Mouse (Mus musculus): ENCODE data around the gene Atp8b2. TPM values are rescaled to one million over a fixed set of nuclear protein-coding genes. Genes with fewer than 3 reads are reported as not detected.

Gene Atp8b2
- total RNA-seq, 1 experiment from 2014 or later = 52.4 TPM

GRCm38 (mm10) chr3:89962751-89963220 is 522 bp downstream of the Atp8b2 start:
- ATAC-seq (replicated peaks in 1 of 2; ENCODE audit: insufficient read depth in 1 of 2, low FRiP score in 2 of 2, low TSS enrichment in 1 of 2, low read depth in 1 of 2, poor library complexity in 2 of 2, severe bottlenecking in 2 of 2) = no peak

- no peak for ATAC-seq (replicated peaks in 1 of 2; ENCODE audit: insufficient read depth in 1 of 2, low FRiP score in 2 of 2, low TSS enrichment in 1 of 2, low read depth in 1 of 2, poor library complexity in 2 of 2, severe bottlenecking in 2 of 2)
These were observed 1.1 kb downstream of the Atp8b2 start for GRCm38 (mm10) chr3:89962059-89962750.

DNA sequence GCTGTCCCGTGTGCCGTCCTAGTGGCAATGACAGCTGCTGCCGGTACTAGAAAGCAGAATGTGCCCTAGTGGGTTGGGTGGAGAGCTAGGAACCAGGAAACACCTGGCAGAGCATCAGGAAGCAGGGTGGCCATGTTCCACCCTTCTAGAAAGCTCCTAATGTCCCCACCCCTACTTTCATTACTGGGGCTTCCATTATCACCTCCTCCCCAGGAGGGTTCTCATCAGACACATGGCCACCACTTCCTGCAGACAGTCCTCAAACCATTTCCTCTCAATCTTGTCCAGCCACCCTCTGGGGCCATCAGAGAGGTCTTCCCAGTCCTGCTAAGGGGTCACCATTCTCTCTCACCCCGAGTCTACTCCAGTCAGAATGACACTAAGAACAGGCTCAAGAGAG is 1.9 kb downstream of the Atp8b2 start:
- ATAC-seq (replicated peaks in 1 of 2; ENCODE audit: insufficient read depth in 1 of 2, low FRiP score in 2 of 2, low TSS enrichment in 1 of 2, low read depth in 1 of 2, poor library complexity in 2 of 2, severe bottlenecking in 2 of 2) = peak; percentile 36 to 43

- ATAC-seq (replicated peaks in 1 of 2; ENCODE audit: insufficient read depth in 1 of 2, low FRiP score in 2 of 2, low TSS enrichment in 1 of 2, low read depth in 1 of 2, poor library complexity in 2 of 2, severe bottlenecking in 2 of 2) = peak; percentile 62 to 75
These were observed 2.8 kb downstream of the Atp8b2 start for GRCm38 (mm10) chr3:89960469-89960868.

DNA sequence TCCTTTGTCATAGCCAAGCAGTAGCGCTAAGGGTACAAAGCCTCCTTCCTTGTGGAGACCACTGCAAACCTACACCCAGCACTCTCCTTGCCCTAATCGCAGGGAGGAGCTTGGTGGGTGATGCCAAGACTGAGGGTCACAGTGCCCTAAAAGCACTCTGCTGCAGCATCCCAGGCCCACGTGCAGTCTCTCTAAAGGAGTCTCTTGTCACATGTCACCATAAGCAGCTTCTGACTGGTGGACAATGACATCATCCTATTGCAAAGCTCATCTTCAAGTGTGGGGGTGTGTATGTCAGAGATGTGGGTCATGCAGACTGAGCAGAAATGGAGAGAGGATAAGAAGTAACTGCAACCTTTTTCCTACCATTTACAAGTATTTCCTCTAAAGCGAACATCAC is 3.9 kb downstream of the Atp8b2 start:
- ATAC-seq (replicated peaks in 1 of 2; ENCODE audit: insufficient read depth in 1 of 2, low FRiP score in 2 of 2, low TSS enrichment in 1 of 2, low read depth in 1 of 2, poor library complexity in 2 of 2, severe bottlenecking in 2 of 2) = no peak

GRCm38 (mm10) chr3:89957880-89958279 is 5.4 kb downstream of the Atp8b2 start:
- no peak for ATAC-seq (replicated peaks in 1 of 2; ENCODE audit: insufficient read depth in 1 of 2, low FRiP score in 2 of 2, low TSS enrichment in 1 of 2, low read depth in 1 of 2, poor library complexity in 2 of 2, severe bottlenecking in 2 of 2)

DNA sequence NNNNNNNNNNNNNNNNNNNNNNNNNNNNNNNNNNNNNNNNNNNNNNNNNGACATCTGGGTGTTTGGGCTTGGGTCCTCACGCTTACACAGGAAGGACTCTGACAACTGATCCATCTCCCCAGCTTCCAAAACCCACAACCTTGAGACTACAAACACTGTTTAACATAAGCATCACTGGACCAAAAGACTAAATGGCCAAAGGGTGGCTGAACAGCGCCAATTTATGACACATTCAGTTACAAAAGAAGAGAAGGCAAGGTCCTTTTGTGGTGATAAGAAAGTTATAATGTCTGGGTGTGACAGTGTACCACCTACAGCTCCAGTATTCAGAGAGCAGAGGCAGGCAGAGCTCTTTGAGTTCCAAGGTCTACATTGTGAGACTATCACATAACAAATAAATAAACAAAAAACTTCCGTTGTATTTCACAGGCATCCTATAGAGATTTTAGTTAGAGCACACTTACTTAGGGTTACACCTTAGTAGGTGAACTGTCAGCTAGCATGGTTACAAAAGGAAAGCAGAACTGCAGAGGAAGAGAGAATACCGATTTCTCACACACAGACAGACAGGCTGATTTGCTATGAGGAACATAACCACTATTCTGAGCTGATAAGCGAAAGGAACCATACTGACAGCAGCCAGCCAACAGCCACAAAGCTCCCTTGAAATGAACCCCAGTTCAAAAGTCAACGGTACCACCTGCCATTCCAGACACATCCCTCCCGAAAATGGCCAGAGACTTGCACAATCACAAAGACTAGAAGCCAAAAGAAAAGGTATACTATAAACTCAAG is 6.9 kb downstream of the Atp8b2 start:
- no peak for ATAC-seq (replicated peaks in 1 of 2; ENCODE audit: insufficient read depth in 1 of 2, low FRiP score in 2 of 2, low TSS enrichment in 1 of 2, low read depth in 1 of 2, poor library complexity in 2 of 2, severe bottlenecking in 2 of 2)

DNA sequence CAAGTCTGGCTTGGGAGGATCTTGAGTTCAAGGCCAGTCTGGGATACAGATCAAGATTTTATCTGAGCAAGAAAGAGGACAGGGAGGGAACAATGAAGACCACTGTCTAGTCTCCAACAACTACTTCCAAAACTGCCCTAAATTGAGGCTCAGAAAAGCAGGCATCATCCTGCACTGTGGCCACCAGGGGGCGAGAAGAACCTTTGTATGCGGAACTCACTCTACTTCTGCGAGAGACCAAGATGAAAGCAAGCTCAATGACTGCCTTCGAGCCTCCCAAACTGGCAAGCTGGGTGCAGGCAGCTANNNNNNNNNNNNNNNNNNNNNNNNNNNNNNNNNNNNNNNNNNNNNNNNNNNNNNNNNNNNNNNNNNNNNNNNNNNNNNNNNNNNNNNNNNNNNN is 9.9 kb downstream of the Atp8b2 start:
- ATAC-seq (replicated peaks in 1 of 2; ENCODE audit: insufficient read depth in 1 of 2, low FRiP score in 2 of 2, low TSS enrichment in 1 of 2, low read depth in 1 of 2, poor library complexity in 2 of 2, severe bottlenecking in 2 of 2) = peak; percentile 72 to 81

DNA sequence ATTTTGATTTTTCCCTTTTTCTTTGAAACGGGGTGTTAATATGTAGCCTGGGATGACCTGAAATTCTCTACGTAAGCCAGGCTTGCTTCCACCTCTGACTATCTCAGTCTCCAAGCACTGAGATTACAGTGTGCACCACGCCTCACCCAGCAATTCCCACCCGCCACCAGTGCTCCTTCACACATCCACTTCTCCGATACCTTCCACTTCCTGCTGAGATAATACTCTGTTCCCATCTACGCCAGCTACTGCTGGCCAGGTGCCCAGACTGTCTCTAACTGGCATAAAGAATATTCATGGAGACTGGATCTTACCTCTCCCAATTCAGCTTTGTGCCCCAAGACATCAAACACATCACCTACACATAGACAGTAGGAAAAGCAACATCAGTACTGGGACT is 14.7 kb downstream of the Atp8b2 start:
- ATAC-seq (replicated peaks in 1 of 2; ENCODE audit: insufficient read depth in 1 of 2, low FRiP score in 2 of 2, low TSS enrichment in 1 of 2, low read depth in 1 of 2, poor library complexity in 2 of 2, severe bottlenecking in 2 of 2) = no peak

GRCm38 (mm10) chr3:89948021-89948420 is 15.3 kb downstream of the Atp8b2 start:
- ATAC-seq (replicated peaks in 1 of 2; ENCODE audit: insufficient read depth in 1 of 2, low FRiP score in 2 of 2, low TSS enrichment in 1 of 2, low read depth in 1 of 2, poor library complexity in 2 of 2, severe bottlenecking in 2 of 2) = no peak

DNA sequence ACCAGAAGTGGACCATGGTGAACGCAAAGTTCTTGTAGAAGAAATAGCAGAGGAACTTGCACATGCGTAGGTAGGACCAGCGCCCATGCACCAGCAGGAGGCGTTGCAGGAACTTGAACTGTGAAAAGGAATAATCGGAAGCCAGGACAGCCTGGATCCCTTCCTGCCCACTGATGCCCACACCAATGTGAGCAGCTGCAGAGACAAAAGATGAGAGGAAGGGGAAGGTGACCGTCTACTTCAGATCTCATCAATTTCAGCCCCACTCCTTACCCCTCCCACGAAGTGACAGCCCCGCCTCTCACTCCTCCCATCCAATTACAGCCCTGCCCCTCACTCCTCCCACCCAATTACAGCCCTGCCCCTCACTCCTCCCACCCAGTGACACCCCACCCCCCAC is 18.3 kb downstream of the Atp8b2 start:
- no peak for ATAC-seq (replicated peaks in 1 of 2; ENCODE audit: insufficient read depth in 1 of 2, low FRiP score in 2 of 2, low TSS enrichment in 1 of 2, low read depth in 1 of 2, poor library complexity in 2 of 2, severe bottlenecking in 2 of 2)

DNA sequence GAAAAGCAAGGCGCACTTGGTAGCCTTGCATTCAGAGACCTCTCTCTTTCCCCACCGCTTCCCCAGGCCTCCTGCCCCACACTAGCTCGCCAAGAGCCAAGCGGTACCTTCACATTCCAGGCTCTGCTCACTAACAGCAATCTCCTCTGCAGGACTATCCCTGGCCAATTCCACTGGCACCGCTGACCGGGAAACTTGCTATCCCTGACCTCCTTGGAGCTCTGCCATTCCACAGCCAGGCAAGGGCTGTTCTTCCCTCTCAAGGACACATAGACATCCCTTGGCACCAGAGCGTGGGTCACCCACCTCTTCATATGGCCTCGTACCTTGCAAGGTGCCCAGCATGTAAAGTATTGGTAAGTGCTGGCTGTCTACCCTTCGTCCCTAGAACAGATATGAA is 20.4 kb downstream of the Atp8b2 start:
- ATAC-seq (replicated peaks in 1 of 2; ENCODE audit: insufficient read depth in 1 of 2, low FRiP score in 2 of 2, low TSS enrichment in 1 of 2, low read depth in 1 of 2, poor library complexity in 2 of 2, severe bottlenecking in 2 of 2) = no peak

DNA sequence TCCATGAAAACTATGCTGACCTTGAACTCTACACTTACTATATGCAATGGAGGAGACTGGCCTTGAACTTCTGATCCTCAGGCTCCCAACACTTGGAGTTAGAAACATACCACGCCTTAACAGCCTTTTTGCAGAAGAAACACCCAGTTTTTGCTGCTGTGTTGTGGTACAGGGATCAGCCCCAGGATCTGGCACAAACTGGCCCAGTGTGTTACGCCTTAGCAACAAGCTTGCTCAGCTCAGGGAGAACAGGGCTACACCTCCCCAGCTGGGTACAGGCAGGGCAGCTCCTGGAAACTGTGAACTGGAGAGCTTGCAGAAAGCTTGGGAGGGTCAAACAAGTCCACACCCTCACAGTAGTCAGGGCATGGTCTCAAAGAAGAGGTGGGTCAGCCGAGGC is 26.8 kb downstream of the Atp8b2 start:
- no peak for ATAC-seq (replicated peaks in 1 of 2; ENCODE audit: insufficient read depth in 1 of 2, low FRiP score in 2 of 2, low TSS enrichment in 1 of 2, low read depth in 1 of 2, poor library complexity in 2 of 2, severe bottlenecking in 2 of 2)

DNA sequence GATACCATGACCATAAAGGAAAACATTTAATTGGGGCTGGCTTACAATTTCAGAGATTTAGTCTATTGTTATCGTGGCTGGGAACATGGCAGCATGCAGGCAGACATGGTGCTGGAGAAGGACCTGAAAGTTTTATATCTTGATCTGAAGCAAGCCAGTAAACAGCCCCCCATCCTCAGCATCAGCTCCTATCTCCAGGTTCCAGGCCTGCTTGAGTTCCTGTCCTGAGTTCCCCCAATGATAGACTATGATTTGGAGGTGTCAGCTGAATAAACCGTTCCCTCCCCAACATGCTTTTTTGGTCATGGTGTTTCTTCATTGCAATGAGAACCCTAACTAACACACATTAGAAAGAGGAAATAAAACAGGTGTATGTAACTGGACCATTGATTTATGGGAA is 30.4 kb downstream of the Atp8b2 start:
- no peak for ATAC-seq (replicated peaks in 1 of 2; ENCODE audit: insufficient read depth in 1 of 2, low FRiP score in 2 of 2, low TSS enrichment in 1 of 2, low read depth in 1 of 2, poor library complexity in 2 of 2, severe bottlenecking in 2 of 2)

GRCm38 (mm10) chr3:89928956-89929355 is 34.4 kb downstream of the Atp8b2 start:
- no peak for ATAC-seq (replicated peaks in 1 of 2; ENCODE audit: insufficient read depth in 1 of 2, low FRiP score in 2 of 2, low TSS enrichment in 1 of 2, low read depth in 1 of 2, poor library complexity in 2 of 2, severe bottlenecking in 2 of 2)

- no peak for ATAC-seq (replicated peaks in 1 of 2; ENCODE audit: insufficient read depth in 1 of 2, low FRiP score in 2 of 2, low TSS enrichment in 1 of 2, low read depth in 1 of 2, poor library complexity in 2 of 2, severe bottlenecking in 2 of 2)
These were observed 36.9 kb downstream of the Atp8b2 start for GRCm38 (mm10) chr3:89926440-89926839.

DNA sequence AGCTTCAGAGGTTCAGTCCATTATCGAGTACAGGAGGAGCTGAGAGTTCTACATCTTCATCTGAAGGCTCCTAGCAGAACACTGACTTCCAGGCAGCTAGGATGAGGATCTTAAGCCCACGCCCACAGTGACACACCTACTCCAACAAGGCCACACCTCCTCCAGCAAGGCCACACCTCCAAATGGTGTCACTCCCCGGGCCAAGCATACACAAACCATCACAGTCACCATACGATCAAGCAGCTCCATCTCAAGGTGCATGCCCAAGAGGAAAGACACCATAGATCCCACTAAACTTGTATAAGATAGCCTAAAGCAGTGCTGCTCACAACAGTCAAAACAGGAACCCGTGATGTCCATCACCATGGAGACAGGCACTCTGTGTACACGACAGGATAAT is 42.6 kb downstream of the Atp8b2 start:
- no peak for ATAC-seq (replicated peaks in 1 of 2; ENCODE audit: insufficient read depth in 1 of 2, low FRiP score in 2 of 2, low TSS enrichment in 1 of 2, low read depth in 1 of 2, poor library complexity in 2 of 2, severe bottlenecking in 2 of 2)

DNA sequence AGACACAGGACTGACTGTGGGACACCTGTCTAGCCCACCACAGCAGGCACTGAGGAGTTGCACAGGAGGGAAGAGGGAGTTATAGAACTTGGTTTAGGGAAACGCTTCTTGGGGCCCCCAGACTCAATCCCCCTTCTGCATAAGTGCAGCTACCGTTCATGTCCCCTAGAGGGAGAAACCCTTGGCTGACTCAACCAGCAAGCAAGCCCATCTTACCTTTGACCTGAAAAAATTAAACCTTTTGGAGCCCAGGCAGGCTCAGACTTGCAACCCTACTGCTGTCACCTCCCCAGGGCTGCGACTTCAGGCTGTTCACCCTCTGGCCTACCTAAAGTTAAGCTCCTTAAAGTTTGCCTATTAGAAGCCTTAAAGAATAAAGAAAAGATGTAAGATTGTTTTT is 45.9 kb downstream of the Atp8b2 start:
- no peak for ATAC-seq (replicated peaks in 1 of 2; ENCODE audit: insufficient read depth in 1 of 2, low FRiP score in 2 of 2, low TSS enrichment in 1 of 2, low read depth in 1 of 2, poor library complexity in 2 of 2, severe bottlenecking in 2 of 2)

DNA sequence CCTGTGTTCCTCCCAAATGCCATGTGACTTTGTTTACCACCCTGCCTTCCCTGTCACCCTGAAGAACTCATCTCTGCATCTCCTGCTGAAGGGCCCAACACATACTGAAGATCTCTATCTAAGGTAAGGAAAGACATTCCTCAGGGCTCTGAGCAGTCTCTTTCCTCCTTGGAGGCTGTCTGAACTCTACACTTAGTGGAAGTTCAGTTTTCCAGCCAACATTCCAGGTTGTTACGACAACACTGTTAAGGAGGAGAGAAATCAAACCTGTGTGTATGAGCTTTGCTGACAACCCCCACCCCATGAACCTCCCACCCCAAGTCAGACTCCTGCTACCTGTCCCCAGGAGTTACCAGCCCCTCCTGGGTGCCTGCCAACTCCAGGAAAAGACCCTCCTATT is 46.7 kb downstream of the Atp8b2 start:
- no peak for ATAC-seq (replicated peaks in 1 of 2; ENCODE audit: insufficient read depth in 1 of 2, low FRiP score in 2 of 2, low TSS enrichment in 1 of 2, low read depth in 1 of 2, poor library complexity in 2 of 2, severe bottlenecking in 2 of 2)

Measured in hematopoietic stem cell, adult 5-6 weeks (primary cell).